Mouse (Mus musculus): ENCODE measurements around the gene Dync1h1. TPM values are rescaled to one million over a fixed set of nuclear protein-coding genes. Genes with fewer than 3 reads are reported as not detected.
"Not testable (repeated sequence)": the region's sequence is repeated elsewhere in the genome, so short reads cannot be mapped to it uniquely, and the experiment has no call there.

The Dync1h1 gene
- polyA plus RNA-seq, 1 experiment = 39.1 TPM

DNA sequence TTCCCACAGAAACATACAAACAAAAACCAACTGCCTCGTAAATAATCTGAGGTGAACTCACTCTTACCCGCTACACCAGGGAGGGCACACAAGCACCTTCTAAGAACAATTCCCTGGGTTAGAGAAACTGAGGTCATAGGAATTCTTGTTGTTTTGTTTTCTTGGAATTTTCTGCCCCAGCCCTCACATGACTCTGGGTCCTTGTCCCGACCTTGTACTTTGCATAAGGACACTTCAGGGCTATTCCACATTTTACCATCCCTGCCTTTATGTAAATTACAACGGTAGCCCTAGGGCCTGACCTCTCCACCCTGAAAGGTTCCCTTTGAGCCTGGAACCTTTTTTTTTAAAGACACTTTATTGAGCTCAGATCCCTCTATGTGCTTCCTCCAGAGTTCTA lies 101.3 kb downstream of the Dync1h1 start, which contains the start of gene Hsp90aa1:
Gene Hsp90aa1, minus strand, starts transcription at position 173 of the 400 bp plus-strand sequence.
- no peak within 1 kb of the TSS for H3K27ac ChIP-seq (ENCODE audit: control insufficient read depth, insufficient read depth, low read depth, low read length, poor library complexity)
- peaks cover 1% of the 10 kb centered on the region for H3K4me1 ChIP-seq (ENCODE audit: control insufficient read depth, insufficient read depth, low read length)
- 56% methylated on average over 4 of the region's 4 CpGs for WGBS
- TF ChIP-seq POLR2A (IDR thresholded peaks at IDR 0.05; ENCODE audit: borderline replicate concordance, control insufficient read depth, low read depth, low read length) (no peak), CTCF (IDR thresholded peaks at IDR 0.05; ENCODE audit: control insufficient read depth, insufficient read depth, low read length) (no peak)
- no peak within 1 kb of the TSS for H3K4me3 ChIP-seq (replicated peaks; ENCODE audit: control insufficient read depth, low read depth, low read length)

DNA sequence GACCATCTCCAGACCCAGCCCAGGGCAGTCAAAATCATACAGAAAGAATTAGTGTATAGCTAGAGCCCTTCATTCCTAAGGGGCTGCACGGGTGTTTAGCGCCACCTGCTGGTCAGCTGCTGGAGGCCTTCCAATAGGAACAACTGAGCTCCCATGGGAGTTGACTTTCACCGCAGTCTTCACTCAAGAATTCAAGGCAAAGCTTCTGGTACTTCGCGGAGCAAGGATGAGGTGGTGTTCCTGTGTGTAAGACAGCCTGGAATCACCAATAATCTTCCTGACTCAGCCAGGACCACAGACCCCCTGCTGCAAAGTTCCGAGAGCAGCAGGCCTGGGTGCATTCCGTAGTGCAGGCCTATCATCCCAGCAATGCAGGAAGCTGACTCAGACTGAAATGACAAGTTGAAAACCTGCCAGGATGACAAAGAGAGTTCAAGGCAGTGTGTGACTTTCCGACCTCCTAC lies 101.8 kb downstream of the Dync1h1 start:
- no peak overlapping the region for H3K27ac ChIP-seq (ENCODE audit: control insufficient read depth, insufficient read depth, low read depth, low read length, poor library complexity)
- peaks cover 1% of the 10 kb centered on the region for H3K4me1 ChIP-seq (ENCODE audit: control insufficient read depth, insufficient read depth, low read length)
- H3K4me3 ChIP-seq (replicated peaks; ENCODE audit: control insufficient read depth, low read depth, low read length) = no peak overlapping the region
- WGBS = 29% methylated on average over 8 of the region's 8 CpGs
- TF ChIP-seq CTCF (IDR thresholded peaks at IDR 0.05; ENCODE audit: control insufficient read depth, insufficient read depth, low read length) = peak; percentile 92
- TF ChIP-seq POLR2A (IDR thresholded peaks at IDR 0.05; ENCODE audit: borderline replicate concordance, control insufficient read depth, low read depth, low read length) = no peak

DNA sequence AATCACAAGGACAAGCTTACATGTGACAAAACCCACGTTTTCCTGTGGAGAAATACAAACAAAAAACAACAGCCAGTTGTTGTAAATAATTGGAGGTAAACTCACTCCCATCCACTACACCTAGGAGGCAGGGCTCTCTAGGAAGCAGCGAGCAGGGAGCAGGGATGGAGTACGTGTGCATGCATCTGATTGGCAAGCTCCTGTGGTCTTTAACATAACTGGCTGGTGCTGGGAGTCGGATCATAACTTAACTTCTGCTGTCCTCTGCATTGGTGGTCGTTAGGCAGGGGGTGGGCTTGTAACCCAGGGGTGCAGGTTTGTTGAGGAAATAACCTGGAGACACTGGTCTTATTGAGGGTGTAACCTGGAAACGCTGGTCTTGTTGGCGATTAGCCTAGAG lies 102.4 kb downstream of the Dync1h1 start:
- WGBS = 79% methylated on average over 7 of the region's 7 CpGs
- TF ChIP-seq CTCF (IDR thresholded peaks at IDR 0.05; ENCODE audit: control insufficient read depth, insufficient read depth, low read length) (no peak), POLR2A (IDR thresholded peaks at IDR 0.05; ENCODE audit: borderline replicate concordance, control insufficient read depth, low read depth, low read length) (no peak)
- Histone ChIP-seq H3K4me1 (ENCODE audit: control insufficient read depth, insufficient read depth, low read length) (no peaks in the 10 kb centered on the region; the same call in none of the 2 replicates), H3K4me3 (replicated peaks; ENCODE audit: control insufficient read depth, low read depth, low read length) (no peak overlapping the region), H3K27ac (ENCODE audit: control insufficient read depth, insufficient read depth, low read depth, low read length, poor library complexity) (no peak overlapping the region)

DNA sequence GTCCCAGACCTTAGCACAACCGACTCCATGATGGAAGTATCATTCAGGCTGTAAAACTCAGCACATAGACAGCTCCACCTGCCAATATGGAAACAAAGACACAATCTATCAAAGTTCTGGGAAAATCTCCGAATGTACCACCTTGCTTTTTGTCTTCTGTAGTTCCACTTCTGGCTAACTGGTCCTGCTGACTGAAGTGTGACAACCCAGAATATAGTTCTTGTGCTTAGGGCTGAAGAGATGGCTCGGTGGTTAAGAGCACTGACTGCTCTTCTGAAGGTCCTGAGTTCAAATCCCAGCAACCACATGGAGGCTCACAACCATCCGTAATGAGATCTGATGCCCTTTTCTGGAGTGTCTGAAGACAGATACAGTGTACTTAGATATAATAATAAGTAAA lies 104.2 kb downstream of the Dync1h1 start:
- not testable (repeated sequence) for H3K4me3 ChIP-seq (replicated peaks; ENCODE audit: control insufficient read depth, low read depth, low read length); H3K4me1 ChIP-seq (ENCODE audit: control insufficient read depth, insufficient read depth, low read length); H3K27ac ChIP-seq (ENCODE audit: control insufficient read depth, insufficient read depth, low read depth, low read length, poor library complexity)
- 66% methylated on average over 4 of the region's 4 CpGs for WGBS

DNA sequence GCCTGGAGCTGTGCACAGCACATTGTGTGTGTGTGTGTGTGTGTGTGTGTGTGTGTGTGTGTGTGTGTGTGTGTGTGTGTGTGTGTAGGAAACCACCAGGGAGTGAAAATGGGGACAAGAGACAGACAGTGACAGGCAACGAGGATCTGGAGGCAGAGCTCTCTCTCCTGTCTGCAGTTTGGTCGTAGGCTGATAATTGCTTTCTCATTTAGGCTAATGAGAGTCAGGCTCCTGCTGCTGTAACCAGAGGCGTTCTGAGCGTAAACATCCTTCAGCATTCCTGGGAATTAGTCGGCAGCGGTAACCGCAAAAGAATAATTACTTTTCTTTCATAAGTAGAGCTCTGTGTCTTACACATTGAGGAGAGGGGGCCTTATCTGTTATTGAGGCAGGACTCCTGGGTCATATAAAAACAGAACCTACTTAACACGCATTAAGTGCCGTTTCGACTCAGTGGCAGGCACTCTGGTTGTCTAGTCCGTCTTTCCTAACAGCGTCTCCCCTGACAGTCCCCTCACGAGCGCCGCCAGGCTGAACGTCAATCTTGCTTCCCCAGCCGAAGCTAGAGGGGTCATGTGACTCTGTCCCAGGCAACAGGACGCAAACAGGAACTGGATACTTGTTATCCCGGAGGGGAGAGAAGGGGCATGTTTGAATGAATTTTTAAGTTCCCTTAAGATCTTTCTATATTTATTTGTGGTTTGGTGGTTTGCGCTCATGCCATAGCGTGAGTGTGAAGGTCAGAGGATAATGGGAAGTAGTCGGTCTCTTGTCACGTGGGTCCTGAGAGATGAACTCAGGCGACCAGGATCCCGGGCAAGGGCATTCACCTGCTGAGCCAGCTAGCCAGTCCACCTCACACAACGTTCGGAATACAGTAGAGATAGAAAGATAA lies 105.3 kb downstream of the Dync1h1 start:
- Histone ChIP-seq H3K27ac (ENCODE audit: control insufficient read depth, insufficient read depth, low read depth, low read length, poor library complexity) (peak overlapping the region; percentile 26; the same call in 1 of the 2 replicates), H3K4me3 (replicated peaks; ENCODE audit: control insufficient read depth, low read depth, low read length) (peak overlapping the region; percentile 27), H3K4me1 (ENCODE audit: control insufficient read depth, insufficient read depth, low read length) (no peaks in the 10 kb centered on the region; the same call in 1 of the 2 replicates)
- 1% methylated on average over 27 of the region's 27 CpGs for WGBS
- TF ChIP-seq CTCF (IDR thresholded peaks at IDR 0.05; ENCODE audit: control insufficient read depth, insufficient read depth, low read length) (no peak), POLR2A (IDR thresholded peaks at IDR 0.05; ENCODE audit: borderline replicate concordance, control insufficient read depth, low read depth, low read length) (no peak)

DNA sequence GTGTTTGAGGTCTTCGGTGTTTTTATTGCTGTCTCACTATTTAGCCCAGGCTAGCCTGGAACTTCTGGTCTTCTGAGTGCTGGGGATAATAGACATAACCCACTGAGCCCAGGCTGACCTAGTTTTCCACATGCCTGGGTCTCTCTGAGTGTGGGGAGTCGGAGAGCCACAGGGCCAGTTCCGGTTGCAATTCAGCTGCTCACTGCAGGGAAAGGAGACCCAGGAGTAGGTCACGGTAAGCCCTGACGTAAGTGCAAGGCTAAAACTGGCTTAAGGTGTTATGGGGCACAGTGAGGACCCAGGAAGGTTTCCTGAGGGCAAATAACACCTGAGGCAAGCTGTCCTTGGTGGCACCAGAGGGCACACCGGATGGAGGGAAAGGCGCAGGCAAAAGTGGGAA lies 106.2 kb downstream of the Dync1h1 start:
- Histone ChIP-seq H3K27ac (ENCODE audit: control insufficient read depth, insufficient read depth, low read depth, low read length, poor library complexity) (no peak overlapping the region), H3K4me3 (replicated peaks; ENCODE audit: control insufficient read depth, low read depth, low read length) (no peak overlapping the region), H3K4me1 (ENCODE audit: control insufficient read depth, insufficient read depth, low read length) (no peaks in the 10 kb centered on the region; the same call in 1 of the 2 replicates)
- TF ChIP-seq CTCF (IDR thresholded peaks at IDR 0.05; ENCODE audit: control insufficient read depth, insufficient read depth, low read length) (no peak), POLR2A (IDR thresholded peaks at IDR 0.05; ENCODE audit: borderline replicate concordance, control insufficient read depth, low read depth, low read length) (no peak)
- WGBS = 88% methylated on average over 7 of the region's 7 CpGs

DNA sequence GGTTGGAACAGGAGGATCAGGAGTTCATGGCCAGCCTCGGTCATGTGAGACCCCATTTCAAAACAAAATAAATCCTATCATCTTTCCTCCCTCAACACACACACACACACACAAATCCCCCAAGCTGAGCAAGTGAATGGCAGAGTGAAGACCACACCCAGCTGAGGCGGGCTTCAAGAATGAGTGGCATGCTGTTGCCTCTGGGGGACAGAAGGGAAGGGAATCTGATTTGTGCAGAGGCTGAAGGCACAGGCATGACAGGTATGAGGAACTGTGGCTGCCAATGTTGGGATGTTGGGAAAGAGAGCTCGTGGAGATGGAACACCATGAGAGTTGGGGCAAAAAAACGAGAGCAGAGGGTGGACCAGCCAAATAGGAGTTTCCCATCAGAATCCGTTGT lies 110.0 kb downstream of the Dync1h1 start:
- Histone ChIP-seq H3K27ac (ENCODE audit: control insufficient read depth, insufficient read depth, low read depth, low read length, poor library complexity) (no peak overlapping the region), H3K4me1 (ENCODE audit: control insufficient read depth, insufficient read depth, low read length) (no peaks in the 10 kb centered on the region; the same call in 1 of the 2 replicates), H3K4me3 (replicated peaks; ENCODE audit: control insufficient read depth, low read depth, low read length) (no peak overlapping the region)
- TF ChIP-seq POLR2A (IDR thresholded peaks at IDR 0.05; ENCODE audit: borderline replicate concordance, control insufficient read depth, low read depth, low read length) (no peak), CTCF (IDR thresholded peaks at IDR 0.05; ENCODE audit: control insufficient read depth, insufficient read depth, low read length) (no peak)
- 67% methylated on average over 5 of the region's 5 CpGs for WGBS

DNA sequence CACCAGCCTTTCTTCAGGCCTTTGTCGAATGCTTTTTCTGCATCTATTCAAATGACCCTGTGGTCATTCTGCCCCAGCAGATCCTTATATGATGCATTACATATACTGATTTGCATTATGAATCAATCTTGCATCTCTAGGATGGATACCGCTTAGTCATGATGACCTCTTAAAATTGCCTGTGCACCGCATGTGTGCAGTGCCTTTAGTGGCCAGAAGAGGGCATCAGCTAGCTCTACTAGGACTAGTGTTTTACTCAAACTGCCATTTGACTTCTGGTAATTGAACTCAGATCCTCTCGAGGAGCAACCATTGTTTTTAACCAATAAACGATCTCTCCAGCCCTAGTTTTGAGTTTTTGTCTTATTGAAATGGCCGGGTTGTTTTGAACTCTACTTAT lies 112.5 kb downstream of the Dync1h1 start:
- no peaks in the 10 kb centered on the region for H3K4me1 ChIP-seq (ENCODE audit: control insufficient read depth, insufficient read depth, low read length)
- H3K4me3 ChIP-seq (replicated peaks; ENCODE audit: control insufficient read depth, low read depth, low read length) = no peak overlapping the region
- WGBS = 90% methylated on average over 6 of the region's 6 CpGs
- H3K27ac ChIP-seq (ENCODE audit: control insufficient read depth, insufficient read depth, low read depth, low read length, poor library complexity) = no peak overlapping the region
- TF ChIP-seq CTCF (IDR thresholded peaks at IDR 0.05; ENCODE audit: control insufficient read depth, insufficient read depth, low read length) (peak; percentile 31; the same call in 1 of the 2 replicates), POLR2A (IDR thresholded peaks at IDR 0.05; ENCODE audit: borderline replicate concordance, control insufficient read depth, low read depth, low read length) (no peak)
